Mouse (Mus musculus): ENCODE data around the gene Zfp84. TPM values are rescaled to one million over a fixed set of nuclear protein-coding genes. Genes with fewer than 3 reads are reported as not detected.

Zfp84 gene
- total and polyA plus RNA-seq, 2 experiments from 2014 or later = 6.1 to 7.4 TPM

GRCm38 (mm10) chr7:29776568-29776967 is 8.2 kb downstream of the Zfp84 start:
- Histone ChIP-seq H3K9me3 (replicated peaks; ENCODE audit: control insufficient read depth, low read length) (no peaks in the 10 kb centered on the region), H3K4me2 (ENCODE audit: low read depth, low read length) (no peak overlapping the region), H3K4me1 (ENCODE audit: control insufficient read depth, insufficient read depth) (peaks cover 7% of the 10 kb centered on the region; the same call in 1 of the 2 replicates), H3K27ac (ENCODE audit: low read depth) (no peak overlapping the region), H3K4me3 (ENCODE audit: low read depth, low read length) (no peak overlapping the region), H3K27me3 (ENCODE audit: control insufficient read depth, insufficient read depth, low read length) (no peaks in the 10 kb centered on the region), H3K36me3 (replicated peaks; ENCODE audit: control insufficient read depth, insufficient read depth, low read length) (peaks cover 73% of the 10 kb centered on the region), H3K9ac (replicated peaks; ENCODE audit: low read depth, low read length) (no peak overlapping the region)
- no peak for DNase-seq (ENCODE audit: low spot score)
- TF ChIP-seq CTCF (IDR thresholded peaks at IDR 0.05; ENCODE audit: low read depth) (no peak), EP300 (IDR thresholded peaks at IDR 0.05; ENCODE audit: low read depth) (no peak)
- WGBS = 96% methylated on average over 19 of the region's 19 CpGs
- ATAC-seq (ENCODE audit: insufficient read depth, low read depth) = no peak

- H3K4me1 ChIP-seq (ENCODE audit: control insufficient read depth, insufficient read depth) = peaks cover 7% of the 10 kb centered on the region; the same call in 1 of the 2 replicates
Observed at GRCm38 (mm10) chr7:29777372-29777771, 9.0 kb downstream of the Zfp84 start.

GRCm38 (mm10) chr7:29783871-29784551 is 15.7 kb downstream of the Zfp84 start, which contains the start of gene Zfp30:
TSS of gene Zfp30 (plus strand) at chr7:29783998.
- Histone ChIP-seq H3K9ac (replicated peaks; ENCODE audit: low read depth, low read length) (peak within 1 kb of the TSS; percentile 90), H3K9me3 (replicated peaks; ENCODE audit: control insufficient read depth, low read length) (no peaks in the 10 kb centered on the region), H3K27me3 (ENCODE audit: control insufficient read depth, insufficient read depth, low read length) (no peaks in the 10 kb centered on the region), H3K4me1 (ENCODE audit: control insufficient read depth, insufficient read depth) (peaks cover 15% of the 10 kb centered on the region; the same call in 1 of the 2 replicates), H3K36me3 (replicated peaks; ENCODE audit: control insufficient read depth, insufficient read depth, low read length) (peaks cover 23% of the 10 kb centered on the region), H3K27ac (ENCODE audit: low read depth) (peak within 1 kb of the TSS; percentile 83), H3K4me2 (ENCODE audit: low read depth, low read length) (peak within 1 kb of the TSS; percentile 90), H3K4me3 (ENCODE audit: low read depth, low read length) (peak within 1 kb of the TSS; percentile 87)
- ATAC-seq (ENCODE audit: insufficient read depth, low read depth) (peak; percentile 93), DNase-seq (ENCODE audit: low spot score) (peak; percentile 93)
- under 1% methylated on average over 45 of the region's 45 CpGs for WGBS
- TF ChIP-seq CTCF (IDR thresholded peaks at IDR 0.05; ENCODE audit: low read depth) = no peak
- no peak for TF ChIP-seq EP300 (IDR thresholded peaks at IDR 0.05; ENCODE audit: low read depth)

More at GRCm38 (mm10) chr7:29777372-29777771, 9.0 kb downstream of the Zfp84 start:
- no peaks in the 10 kb centered on the region for H3K9me3 ChIP-seq (replicated peaks; ENCODE audit: control insufficient read depth, low read length)
- H3K27ac ChIP-seq (ENCODE audit: low read depth) = no peak overlapping the region
- no peak overlapping the region for H3K9ac ChIP-seq (replicated peaks; ENCODE audit: low read depth, low read length)
- 92% methylated on average over 10 of the region's 10 CpGs for WGBS
- no peak overlapping the region for H3K4me3 ChIP-seq (ENCODE audit: low read depth, low read length)
- no peak for TF ChIP-seq EP300 (IDR thresholded peaks at IDR 0.05; ENCODE audit: low read depth)
- no peak for TF ChIP-seq CTCF (IDR thresholded peaks at IDR 0.05; ENCODE audit: low read depth)
- H3K27me3 ChIP-seq (ENCODE audit: control insufficient read depth, insufficient read depth, low read length) = no peaks in the 10 kb centered on the region
- peaks cover 65% of the 10 kb centered on the region for H3K36me3 ChIP-seq (replicated peaks; ENCODE audit: control insufficient read depth, insufficient read depth, low read length)
- no peak overlapping the region for H3K4me2 ChIP-seq (ENCODE audit: low read depth, low read length)
- DNase-seq (ENCODE audit: low spot score) (no peak), ATAC-seq (ENCODE audit: insufficient read depth, low read depth) (no peak)

- TF ChIP-seq EP300 (IDR thresholded peaks at IDR 0.05; ENCODE audit: low read depth) = no peak
- no peak for TF ChIP-seq CTCF (IDR thresholded peaks at IDR 0.05; ENCODE audit: low read depth)
- DNase-seq (ENCODE audit: low spot score) (no peak), ATAC-seq (ENCODE audit: insufficient read depth, low read depth) (no peak)
- Histone ChIP-seq H3K9me3 (replicated peaks; ENCODE audit: control insufficient read depth, low read length) (no peaks in the 10 kb centered on the region), H3K4me2 (ENCODE audit: low read depth, low read length) (peak overlapping the region; percentile 90), H3K27ac (ENCODE audit: low read depth) (peak overlapping the region; percentile 83; the same call in 1 of the 2 replicates), H3K36me3 (replicated peaks; ENCODE audit: control insufficient read depth, insufficient read depth, low read length) (peaks cover 27% of the 10 kb centered on the region), H3K4me3 (ENCODE audit: low read depth, low read length) (peak overlapping the region; percentile 87), H3K9ac (replicated peaks; ENCODE audit: low read depth, low read length) (peak overlapping the region; percentile 90), H3K4me1 (ENCODE audit: control insufficient read depth, insufficient read depth) (peaks cover 15% of the 10 kb centered on the region; the same call in 1 of the 2 replicates), H3K27me3 (ENCODE audit: control insufficient read depth, insufficient read depth, low read length) (no peaks in the 10 kb centered on the region)
- WGBS = 45% methylated on average over 8 of the region's 8 CpGs
Observed at GRCm38 (mm10) chr7:29785023-29785422, 16.7 kb downstream of the Zfp84 start.

- no peak for TF ChIP-seq EP300 (IDR thresholded peaks at IDR 0.05; ENCODE audit: low read depth)
- TF ChIP-seq CTCF (IDR thresholded peaks at IDR 0.05; ENCODE audit: low read depth) = no peak
- H3K4me1 ChIP-seq (ENCODE audit: control insufficient read depth, insufficient read depth) = peaks cover 15% of the 10 kb centered on the region; the same call in 1 of the 2 replicates
- no peak overlapping the region for H3K27ac ChIP-seq (ENCODE audit: low read depth)
- peak overlapping the region; percentile 90; the same call in 1 of the 2 replicates for H3K9ac ChIP-seq (replicated peaks; ENCODE audit: low read depth, low read length)
- WGBS = 66% methylated on average over 5 of the region's 5 CpGs
- no peaks in the 10 kb centered on the region for H3K27me3 ChIP-seq (ENCODE audit: control insufficient read depth, insufficient read depth, low read length)
- DNase-seq (ENCODE audit: low spot score) (no peak), ATAC-seq (ENCODE audit: insufficient read depth, low read depth) (no peak)
- H3K9me3 ChIP-seq (replicated peaks; ENCODE audit: control insufficient read depth, low read length) = no peaks in the 10 kb centered on the region
- H3K36me3 ChIP-seq (replicated peaks; ENCODE audit: control insufficient read depth, insufficient read depth, low read length) = peaks cover 36% of the 10 kb centered on the region
- peak overlapping the region; percentile 87 for H3K4me3 ChIP-seq (ENCODE audit: low read depth, low read length)
- H3K4me2 ChIP-seq (ENCODE audit: low read depth, low read length) = peak overlapping the region; percentile 90
Observed at GRCm38 (mm10) chr7:29785888-29786287, 17.5 kb downstream of the Zfp84 start.

Data from heart, postnatal 0 days (tissue).